Mouse (Mus musculus) CD4-positive helper T cell, adult 2 months (primary cell): ENCODE data around the gene Zfp583.
"Not testable (repeated sequence)": the region's sequence is repeated elsewhere in the genome, so short reads cannot be mapped to it uniquely, and the experiment has no call there.

Experiments
- DNase-seq: peaks from one replicate; pipeline ENCODE4 v3.0.0-alpha.2; 2012; ENCODE audit warnings: low read depth, missing footprints, low spot score

Gene Zfp583

GRCm38 (mm10) chr7:6331233-6331956 lies at the start of gene Zfp583:
TSS of gene Zfp583 (minus strand) at chr7:6331285.
- DNase-seq = peak; percentile 75

GRCm38 (mm10) chr7:6378441-6378840 lies 47.4 kb upstream of the Zfp583 start:
- no peak for DNase-seq

GRCm38 (mm10) chr7:6372993-6373392 lies 41.9 kb upstream of the Zfp583 start:
- DNase-seq = no peak

- DNase-seq = no peak
These were observed 38.4 kb upstream of the Zfp583 start for GRCm38 (mm10) chr7:6369460-6369859.

GRCm38 (mm10) chr7:6368146-6368545 lies 37.1 kb upstream of the Zfp583 start:
- DNase-seq = not testable (repeated sequence)

GRCm38 (mm10) chr7:6367185-6367584 lies 36.1 kb upstream of the Zfp583 start:
- DNase-seq = no peak

GRCm38 (mm10) chr7:6364761-6365160 lies 33.7 kb upstream of the Zfp583 start:
- no peak for DNase-seq

GRCm38 (mm10) chr7:6363047-6363488 lies 32.0 kb upstream of the Zfp583 start, which contains the start of gene Zfp78:
TSS of gene Zfp78 (plus strand) at chr7:6363280.
- peak; percentile 94 for DNase-seq

- DNase-seq = peak; percentile 98
These were observed 31.4 kb upstream of the Zfp583 start for GRCm38 (mm10) chr7:6362268-6363046.

- no peak for DNase-seq
These were observed 30.7 kb upstream of the Zfp583 start for GRCm38 (mm10) chr7:6361756-6362155.

- no peak for DNase-seq
These were observed 29.5 kb upstream of the Zfp583 start for GRCm38 (mm10) chr7:6360477-6361060.

- DNase-seq = peak; percentile 74
These were observed 28.0 kb upstream of the Zfp583 start for GRCm38 (mm10) chr7:6358937-6359590.

GRCm38 (mm10) chr7:6358121-6358520 lies 27.0 kb upstream of the Zfp583 start:
- no peak for DNase-seq

- no peak for DNase-seq
These were observed 13.0 kb upstream of the Zfp583 start for GRCm38 (mm10) chr7:6344124-6344523.

GRCm38 (mm10) chr7:6343501-6344071 lies 12.5 kb upstream of the Zfp583 start, which contains the start of gene Gm3854:
TSS of gene Gm3854 (plus strand) at chr7:6343759.
- DNase-seq = peak; percentile 39

- DNase-seq = no peak
These were observed 8.8 kb upstream of the Zfp583 start for GRCm38 (mm10) chr7:6339865-6340264.

GRCm38 (mm10) chr7:6330458-6331232 lies 440 bp downstream of the Zfp583 start:
- no peak for DNase-seq

- not testable (repeated sequence) for DNase-seq
These were observed 30.3 kb downstream of the Zfp583 start for GRCm38 (mm10) chr7:6300796-6301195.

- DNase-seq = not testable (repeated sequence)
These were observed 40.0 kb downstream of the Zfp583 start for GRCm38 (mm10) chr7:6291121-6291520.

- no peak for DNase-seq
These were observed 44.1 kb downstream of the Zfp583 start for GRCm38 (mm10) chr7:6286921-6287531.
